Mouse (Mus musculus) heart, postnatal 0 days (tissue): ENCODE data around the gene Wdr83os. TPM values are rescaled to one million over a fixed set of nuclear protein-coding genes. Genes with fewer than 3 reads are reported as not detected.
"Not testable (repeated sequence)": the region's sequence is repeated elsewhere in the genome, so short reads cannot be mapped to it uniquely, and the experiment has no call there.

ENCODE experiments used
- ATAC-seq: fragments of 200-750 bp; cut with Nextera tagmentation; 2 replicates; pipeline ENCODE4 v1.8.0; 2017; ENCODE audit warnings: low read depth, moderate number of reproducible peaks, moderate library complexity; ENCODE audit not compliant: insufficient read depth
- DNase-seq: peaks from one replicate; pipeline ENCODE4 v3.0.0-alpha.2; 2016; ENCODE audit warnings: low spot score
- H3K27ac ChIP-seq: fragments of 300-500 bp; sonication (generic); 2 replicates; pipeline ENCODE4 v1.5.1; 2014; ENCODE audit warnings: low read depth, mild to moderate bottlenecking
- H3K27me3 ChIP-seq: fragments of 300-500 bp; sonication (generic); 2 replicates; pipeline ENCODE4 v1.6.1; 2014; ENCODE audit warnings: low read length, mixed read lengths; ENCODE audit not compliant: control insufficient read depth, insufficient read depth
- H3K36me3 ChIP-seq: fragments of 300-500 bp; sonication (generic); replicated peaks from 2 replicates; pipeline ENCODE4 v1.6.1; 2014; ENCODE audit warnings: low read length, mixed read lengths; ENCODE audit not compliant: control insufficient read depth, insufficient read depth
- H3K4me1 ChIP-seq: fragments of 300-500 bp; sonication (generic); 2 replicates; pipeline ENCODE4 v1.6.1; 2014; ENCODE audit warnings: antibody characterized with exemption; ENCODE audit not compliant: control insufficient read depth, insufficient read depth
- H3K4me2 ChIP-seq: fragments of 300-500 bp; sonication (generic); 2 replicates; pipeline ENCODE4 v1.6.1; 2014; ENCODE audit warnings: low read depth, mild to moderate bottlenecking, low read length, moderate library complexity
- H3K4me3 ChIP-seq: fragments of 300-500 bp; sonication (generic); 2 replicates; pipeline ENCODE4 v1.5.1; 2014; ENCODE audit warnings: low read depth, low read length
- H3K9ac ChIP-seq: fragments of 300-500 bp; sonication (generic); replicated peaks from 2 replicates; pipeline ENCODE4 v1.6.1; 2014; ENCODE audit warnings: low read depth, low read length, mixed read lengths
- H3K9me3 ChIP-seq: fragments of 300-500 bp; sonication (generic); replicated peaks from 2 replicates; pipeline ENCODE4 v1.6.1; 2016; ENCODE audit warnings: low read length; ENCODE audit not compliant: control insufficient read depth
- CTCF ChIP-seq: IDR thresholded peaks from 2 replicates; pipeline ENCODE4 v1.5.1; 2016; ENCODE audit warnings: antibody characterized with exemption, control low read depth, low read depth
- EP300 ChIP-seq: IDR thresholded peaks from 2 replicates; pipeline ENCODE4 v1.6.1; 2016; ENCODE audit warnings: antibody characterized with exemption, low read depth
- WGBS: fragments of 180-500 bp; shearing (Covaris S2); extraction: QIAGEN DNeasy Blood & Tissue Kit; methylation state at CpG from one replicate; pipeline ENCODE4 v1.1.7; 2014; 5-methylcytosine and 5-hydroxymethylcytosine counted together
- polyA plus RNA-seq: library from polyadenylated mRNA; unstranded; fragments of >200 nt; fragmentation: Nextera tagmentation; extraction: Ambion mirVana; gene quantifications from 2 replicates; pipeline ENCODE4 v1.2.1, GENCODE M21; 2015
- total RNA-seq: library from RNA; depleted of rRNA; stranded (reverse); fragments of >200 nt; gene quantifications from 2 replicates; pipeline ENCODE4 v1.2.3, GENCODE M21; 2014; ENCODE audit warnings: low replicate concordance

Wdr83os gene
- total and polyA plus RNA-seq, 2 experiments from 2014 or later, result 99.8 to 101 TPM

DNA sequence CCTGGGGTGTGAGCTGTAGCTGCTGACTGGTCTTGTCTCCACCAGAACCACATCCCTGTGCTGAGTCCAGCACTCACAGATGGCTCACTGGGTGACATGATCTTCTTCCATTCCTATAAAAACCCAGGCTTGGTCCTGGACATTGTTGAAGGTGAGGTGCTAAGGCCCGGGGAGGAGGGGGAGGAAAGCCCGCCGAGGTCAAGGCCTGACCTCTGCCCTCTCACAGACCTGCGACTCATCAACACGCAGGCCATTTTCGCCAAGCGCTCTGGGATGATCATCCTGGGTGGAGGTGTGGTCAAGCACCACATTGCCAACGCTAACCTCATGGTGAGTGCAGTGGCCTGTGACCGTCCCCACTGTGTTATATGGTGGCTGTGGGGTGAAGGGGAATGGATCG, 6.4 kb upstream of the Wdr83os start:
- ATAC-seq (no peak), DNase-seq (no peak)
- H3K4me1 ChIP-seq, result peaks cover 6% of the 10 kb centered on the region; the same call in 1 of the 2 replicates
- no peak overlapping the region for H3K4me2 ChIP-seq
- TF ChIP-seq EP300 (no peak), CTCF (no peak)
- peaks cover 39% of the 10 kb centered on the region for H3K36me3 ChIP-seq
- H3K27ac ChIP-seq, result no peak overlapping the region
- H3K9ac ChIP-seq, result no peak overlapping the region
- H3K9me3 ChIP-seq, result no peaks in the 10 kb centered on the region
- H3K27me3 ChIP-seq, result no peaks in the 10 kb centered on the region
- WGBS, result 87% methylated on average over 10 of the region's 10 CpGs
- H3K4me3 ChIP-seq, result no peak overlapping the region

DNA sequence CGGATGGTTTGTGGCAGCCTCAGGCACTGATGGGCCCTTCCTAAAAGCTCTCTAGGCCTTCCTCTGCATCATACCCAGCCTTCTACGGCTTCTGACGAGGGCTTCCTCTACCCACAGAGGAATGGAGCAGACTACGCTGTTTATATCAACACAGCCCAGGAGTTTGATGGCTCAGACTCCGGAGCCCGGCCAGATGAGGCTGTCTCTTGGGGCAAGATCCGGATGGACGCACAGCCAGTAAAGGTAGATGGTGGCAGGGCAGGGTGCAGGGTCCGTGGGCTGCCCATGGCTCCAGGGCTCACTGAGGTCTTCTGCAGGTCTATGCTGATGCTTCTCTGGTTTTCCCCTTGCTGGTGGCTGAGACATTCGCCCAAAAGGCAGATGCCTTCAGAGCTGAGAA, 5.9 kb upstream of the Wdr83os start:
- H3K36me3 ChIP-seq, result peaks cover 39% of the 10 kb centered on the region
- no peaks in the 10 kb centered on the region for H3K27me3 ChIP-seq
- 89% methylated on average over 10 of the region's 10 CpGs for WGBS
- H3K4me1 ChIP-seq, result peaks cover 8% of the 10 kb centered on the region
- no peaks in the 10 kb centered on the region for H3K9me3 ChIP-seq
- DNase-seq (no peak), ATAC-seq (no peak)
- no peak for TF ChIP-seq CTCF
- no peak for TF ChIP-seq EP300
- H3K27ac ChIP-seq, result no peak overlapping the region
- H3K4me3 ChIP-seq, result no peak overlapping the region
- H3K4me2 ChIP-seq, result no peak overlapping the region
- H3K9ac ChIP-seq, result no peak overlapping the region

GRCm38 (mm10) chr8:85076001-85076400, 4.5 kb upstream of the Wdr83os start:
- WGBS, result 75% methylated on average over 9 of the region's 9 CpGs
- no peak overlapping the region for H3K4me2 ChIP-seq
- no peaks in the 10 kb centered on the region for H3K27me3 ChIP-seq
- no peak overlapping the region for H3K9ac ChIP-seq
- H3K4me3 ChIP-seq, result no peak overlapping the region
- no peak overlapping the region for H3K27ac ChIP-seq
- peaks cover 11% of the 10 kb centered on the region for H3K4me1 ChIP-seq
- H3K9me3 ChIP-seq, result no peaks in the 10 kb centered on the region
- ATAC-seq (no peak), DNase-seq (no peak)
- TF ChIP-seq CTCF, result peak; percentile 48
- no peak for TF ChIP-seq EP300
- H3K36me3 ChIP-seq, result peaks cover 39% of the 10 kb centered on the region

GRCm38 (mm10) chr8:85076993-85077392, 3.5 kb upstream of the Wdr83os start:
- Histone ChIP-seq H3K9ac (no peak overlapping the region), H3K27me3 (no peaks in the 10 kb centered on the region), H3K9me3 (no peaks in the 10 kb centered on the region), H3K4me1 (peaks cover 11% of the 10 kb centered on the region), H3K27ac (peak overlapping the region; percentile 27; the same call in 1 of the 2 replicates), H3K36me3 (peaks cover 39% of the 10 kb centered on the region), H3K4me3 (no peak overlapping the region), H3K4me2 (no peak overlapping the region)
- TF ChIP-seq CTCF (peak; percentile 99), EP300 (no peak)
- ATAC-seq (peak; percentile 54), DNase-seq (peak; percentile 85)
- WGBS, result 0% methylated on average over 2 of the region's 2 CpGs

GRCm38 (mm10) chr8:85080214-85080531, 367 bp upstream of the Wdr83os start:
- 1% methylated on average over 25 of the region's 25 CpGs for WGBS
- peak overlapping the region; percentile 74 for H3K4me3 ChIP-seq
- TF ChIP-seq CTCF (no peak), EP300 (no peak)
- no peaks in the 10 kb centered on the region for H3K9me3 ChIP-seq
- peak overlapping the region; percentile 99 for H3K4me2 ChIP-seq
- ATAC-seq, result no peak
- H3K4me1 ChIP-seq, result peaks cover 20% of the 10 kb centered on the region
- DNase-seq, result no peak
- H3K36me3 ChIP-seq, result peaks cover 23% of the 10 kb centered on the region
- peak overlapping the region; percentile 58 for H3K27ac ChIP-seq
- H3K27me3 ChIP-seq, result no peaks in the 10 kb centered on the region
- H3K9ac ChIP-seq, result peak overlapping the region; percentile 93

- no peak for TF ChIP-seq EP300
- no peak for TF ChIP-seq CTCF
- Histone ChIP-seq H3K4me1 (peaks cover 20% of the 10 kb centered on the region), H3K36me3 (peaks cover 22% of the 10 kb centered on the region), H3K27me3 (no peaks in the 10 kb centered on the region), H3K27ac (peak within 1 kb of the TSS; percentile 81), H3K4me2 (peak within 1 kb of the TSS; percentile 99), H3K9ac (peak within 1 kb of the TSS; percentile 93), H3K4me3 (peak within 1 kb of the TSS; percentile 74), H3K9me3 (no peaks in the 10 kb centered on the region)
- ATAC-seq, result peak; percentile 27; the same call in 1 of the 2 replicates
- peak; percentile 40 for DNase-seq
- 2% methylated on average over 9 of the region's 9 CpGs for WGBS
Measured at GRCm38 (mm10) chr8:85081216-85081555, 646 bp downstream of the Wdr83os start, which contains the start of gene Wdr83. Gene Wdr83, minus strand, starts transcription at chr8:85081306.

DNA sequence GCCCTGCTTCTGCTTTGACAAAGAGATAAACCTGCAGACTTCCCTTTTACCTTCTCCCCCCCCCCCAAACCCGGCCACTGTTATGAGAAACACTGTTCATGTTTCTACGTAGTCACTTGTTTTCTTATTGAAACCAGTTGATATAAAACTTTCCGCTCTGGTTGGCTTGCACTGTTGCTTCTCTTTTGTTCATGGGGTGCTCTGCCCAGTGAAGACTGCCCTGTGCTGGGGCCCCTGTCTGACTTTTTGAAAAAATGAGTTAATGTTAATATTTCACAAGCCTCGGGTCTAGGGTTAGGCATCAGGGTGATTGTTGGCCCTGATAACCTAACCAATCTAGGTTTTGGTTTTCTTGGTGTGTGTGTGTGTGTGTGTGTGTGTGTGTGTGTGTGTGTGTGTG, 1.6 kb downstream of the Wdr83os start:
- WGBS, result 79% methylated on average over 4 of the region's 4 CpGs

More for the DNA sequence above, 1.6 kb downstream of the Wdr83os start:
- not testable (repeated sequence) for H3K9ac ChIP-seq, H3K9me3 ChIP-seq, DNase-seq, H3K4me3 ChIP-seq, H3K27ac ChIP-seq, ATAC-seq, H3K4me2 ChIP-seq, H3K27me3 ChIP-seq
- peaks cover 22% of the 10 kb centered on the region for H3K36me3 ChIP-seq
- peaks cover 20% of the 10 kb centered on the region for H3K4me1 ChIP-seq
